Mouse (Mus musculus): ENCODE data around the gene Cdcp2. TPM values are rescaled to one million over a fixed set of nuclear protein-coding genes. Genes with fewer than 3 reads are reported as not detected.

Cdcp2 gene
- total and polyA plus RNA-seq, 3 experiments, result not detected

DNA sequence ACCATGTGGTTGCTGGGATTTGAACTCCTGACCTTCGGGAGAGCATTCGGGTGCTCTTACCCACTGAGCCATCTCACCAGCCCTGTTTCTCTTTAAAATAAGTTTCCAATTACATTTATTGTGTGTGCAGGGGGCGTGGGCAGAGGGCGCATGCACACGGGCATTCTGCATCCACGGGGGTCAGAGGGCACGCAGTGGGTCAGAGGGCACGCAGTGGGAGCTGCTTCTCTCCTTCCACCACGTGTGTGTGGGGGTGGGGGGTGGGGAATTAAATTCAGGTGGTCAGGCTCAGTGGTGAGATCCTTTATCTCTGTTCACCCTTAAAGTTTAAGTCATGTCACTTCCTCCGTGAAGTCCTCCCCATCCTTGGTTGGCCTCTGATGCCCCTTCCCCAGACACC lies 1.7 kb downstream of the Cdcp2 start:
- Histone ChIP-seq H3K4me1 (ENCODE audit: control insufficient read depth in 1 of 2, insufficient read depth in 2 of 2, low read length in 2 of 2) (peaks cover 12 to 17% of the 10 kb centered on the region in 2 experiments; a peak in 3 of 4 replicates), H3K79me2 (ENCODE audit: control insufficient read depth, insufficient read depth, low read length, poor library complexity) (no peaks in the 10 kb centered on the region), H3K9me3 (replicated peaks; ENCODE audit: insufficient read depth, low read length) (no peaks in the 10 kb centered on the region), H3K9ac (ENCODE audit: control insufficient read depth, low read depth, low read length, poor library complexity, severe bottlenecking) (no peak overlapping the region), H3K27me3 (ENCODE audit: control insufficient read depth in 1 of 2, insufficient read depth in 2 of 2, low read length in 2 of 2) (no peaks in the 10 kb centered on the region), H3K4me3 (ENCODE audit: control insufficient read depth in 1 of 2, insufficient read depth in 1 of 2, low read depth in 2 of 2, low read length in 2 of 2) (no peak overlapping the region), H3K36me3 (ENCODE audit: control insufficient read depth in 1 of 2, insufficient read depth in 2 of 2, low read length in 2 of 2) (peaks cover 0 to 2% of the 10 kb centered on the region in 2 experiments; a peak in 1 of 4 replicates), H3K27ac (ENCODE audit: control insufficient read depth, low read depth, low read length) (no peak overlapping the region)
- peak; percentile 74; the same call in 1 of the 2 replicates for TF ChIP-seq ZKSCAN1 (IDR thresholded peaks at IDR 0.05; ENCODE audit: low read depth, low read length)
- TF ChIP-seq SMC3 (IDR thresholded peaks at IDR 0.05; ENCODE audit: low read depth, low read length), result no peak
- no peak for DNase-seq (ENCODE audit: low read depth, low spot score)

DNA sequence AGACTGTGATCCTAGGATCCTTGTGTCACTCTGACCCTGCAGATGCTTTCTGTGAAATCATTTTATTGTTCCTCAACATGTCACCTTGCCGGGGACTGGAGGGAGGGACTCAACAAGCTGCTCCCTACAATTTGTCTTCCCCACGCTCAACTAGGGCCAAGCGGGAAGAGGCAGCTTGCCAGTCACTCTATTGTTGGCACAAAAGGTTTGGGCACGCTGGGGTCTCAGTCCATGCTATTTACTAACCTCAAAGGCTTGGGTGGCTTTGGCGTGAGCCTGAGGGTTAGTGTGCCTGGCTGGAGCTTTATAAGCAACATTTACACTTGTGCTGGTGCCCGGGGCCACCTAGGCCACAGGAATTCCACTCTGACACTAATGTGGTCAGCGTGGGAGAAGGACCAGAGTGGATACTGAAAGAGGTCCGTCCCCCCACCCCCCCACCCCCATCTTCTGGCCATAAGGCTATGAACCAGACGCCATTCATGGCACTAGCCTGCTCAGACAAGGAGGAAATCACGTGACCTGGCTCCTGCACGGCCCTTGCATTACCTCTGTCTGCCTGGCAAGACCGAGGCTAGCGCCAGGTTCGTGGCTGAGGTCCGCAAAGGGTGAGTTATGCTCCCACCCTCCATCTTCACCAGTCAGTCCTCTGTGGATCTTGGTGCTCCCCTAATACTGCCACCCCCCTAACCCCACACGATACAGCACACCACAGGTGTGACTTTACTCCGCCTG lies 2.3 kb downstream of the Cdcp2 start:
- no peak for TF ChIP-seq NRF1 (IDR thresholded peaks at IDR 0.05; ENCODE audit: insufficient read depth, low read depth, low read length, poor library complexity, severe bottlenecking)
- peak; percentile 45; the same call in 1 of the 2 replicates for TF ChIP-seq USF1 (IDR thresholded peaks at IDR 0.05; ENCODE audit: low read depth, low read length)
- Histone ChIP-seq H3K9me3 (replicated peaks; ENCODE audit: insufficient read depth, low read length) (no peaks in the 10 kb centered on the region), H3K36me3 (ENCODE audit: control insufficient read depth in 1 of 2, insufficient read depth in 2 of 2, low read length in 2 of 2) (peaks cover 0 to 2% of the 10 kb centered on the region in 2 experiments; a peak in 1 of 4 replicates), H3K9ac (ENCODE audit: control insufficient read depth, low read depth, low read length, poor library complexity, severe bottlenecking) (no peak overlapping the region), H3K4me3 (ENCODE audit: control insufficient read depth in 1 of 2, insufficient read depth in 1 of 2, low read depth in 2 of 2, low read length in 2 of 2) (no peak overlapping the region), H3K27me3 (ENCODE audit: control insufficient read depth in 1 of 2, insufficient read depth in 2 of 2, low read length in 2 of 2) (no peaks in the 10 kb centered on the region), H3K79me2 (ENCODE audit: control insufficient read depth, insufficient read depth, low read length, poor library complexity) (no peaks in the 10 kb centered on the region), H3K4me1 (ENCODE audit: control insufficient read depth in 1 of 2, insufficient read depth in 2 of 2, low read length in 2 of 2) (peaks cover 12 to 17% of the 10 kb centered on the region in 2 experiments; a peak in 3 of 4 replicates), H3K27ac (ENCODE audit: control insufficient read depth, low read depth, low read length) (no peak overlapping the region)
- no peak for DNase-seq (ENCODE audit: low read depth, low spot score)

DNA sequence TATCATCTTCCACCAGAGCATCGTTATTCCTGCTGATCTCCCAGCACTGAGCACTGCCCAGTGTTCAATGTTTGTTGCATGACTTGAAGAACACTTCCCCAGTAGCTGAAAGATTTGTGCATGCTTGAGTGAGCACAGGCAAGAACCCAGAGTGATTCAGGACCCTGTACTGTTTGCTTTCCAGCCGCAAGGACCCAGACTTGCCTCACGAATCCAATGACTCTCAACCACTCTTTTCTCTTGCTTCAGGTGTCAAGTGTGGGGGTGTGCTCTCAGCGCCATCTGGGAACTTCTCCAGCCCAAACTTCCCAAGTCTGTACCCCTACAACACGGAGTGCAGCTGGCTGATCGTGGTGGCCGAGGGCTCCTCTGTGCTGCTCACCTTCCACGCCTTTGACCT lies 5.5 kb downstream of the Cdcp2 start:
- TF ChIP-seq BHLHE40 (IDR thresholded peaks at IDR 0.05; ENCODE audit: borderline replicate concordance, low read depth, low read length), result no peak
- H3K27ac ChIP-seq (ENCODE audit: control insufficient read depth, low read depth, low read length), result no peak overlapping the region
- no peaks in the 10 kb centered on the region for H3K27me3 ChIP-seq (ENCODE audit: control insufficient read depth in 1 of 2, insufficient read depth in 2 of 2, low read length in 2 of 2)
- no peaks in the 10 kb centered on the region for H3K9me3 ChIP-seq (replicated peaks; ENCODE audit: insufficient read depth, low read length)
- no peak for DNase-seq (ENCODE audit: low read depth, low spot score)
- peaks cover 7% of the 10 kb centered on the region in 2 experiments; a peak in 3 of 4 replicates for H3K4me1 ChIP-seq (ENCODE audit: control insufficient read depth in 1 of 2, insufficient read depth in 2 of 2, low read length in 2 of 2)
- H3K4me3 ChIP-seq (ENCODE audit: control insufficient read depth in 1 of 2, insufficient read depth in 1 of 2, low read depth in 2 of 2, low read length in 2 of 2), result no peak overlapping the region
- peaks cover 0 to 2% of the 10 kb centered on the region in 2 experiments; a peak in 1 of 4 replicates for H3K36me3 ChIP-seq (ENCODE audit: control insufficient read depth in 1 of 2, insufficient read depth in 2 of 2, low read length in 2 of 2)
- H3K9ac ChIP-seq (ENCODE audit: control insufficient read depth, low read depth, low read length, poor library complexity, severe bottlenecking), result no peak overlapping the region
- no peaks in the 10 kb centered on the region for H3K79me2 ChIP-seq (ENCODE audit: control insufficient read depth, insufficient read depth, low read length, poor library complexity)

DNA sequence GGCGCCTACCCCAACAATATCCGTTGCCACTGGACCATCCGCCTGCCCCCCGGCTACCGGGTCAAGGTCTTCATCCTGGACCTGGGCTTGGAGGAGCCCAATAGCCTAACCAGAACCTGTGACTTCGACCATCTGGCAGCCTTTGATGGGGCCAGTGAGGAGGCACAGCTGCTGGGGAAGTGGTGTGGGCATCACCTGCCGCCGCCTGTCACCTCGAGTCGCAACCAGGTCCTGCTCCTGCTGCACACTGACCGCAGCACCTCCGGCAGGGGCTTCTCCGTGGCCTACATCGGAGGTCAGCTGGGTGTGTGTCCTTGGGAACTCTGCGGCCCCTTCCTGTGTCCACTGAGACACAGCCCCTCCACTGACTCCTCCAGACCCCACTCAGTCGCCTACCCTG lies 10.1 kb downstream of the Cdcp2 start:
- no peak overlapping the region for H3K9ac ChIP-seq (ENCODE audit: control insufficient read depth, low read depth, low read length, poor library complexity, severe bottlenecking)
- peaks cover 5 to 10% of the 10 kb centered on the region in 2 experiments for H3K4me1 ChIP-seq (ENCODE audit: control insufficient read depth in 1 of 2, insufficient read depth in 2 of 2, low read length in 2 of 2)
- no peak for DNase-seq (ENCODE audit: low read depth, low spot score)
- H3K79me2 ChIP-seq (ENCODE audit: control insufficient read depth, insufficient read depth, low read length, poor library complexity), result no peaks in the 10 kb centered on the region
- no peak overlapping the region for H3K27ac ChIP-seq (ENCODE audit: control insufficient read depth, low read depth, low read length)
- no peak overlapping the region for H3K4me3 ChIP-seq (ENCODE audit: control insufficient read depth in 1 of 2, insufficient read depth in 1 of 2, low read depth in 2 of 2, low read length in 2 of 2)
- no peaks in the 10 kb centered on the region for H3K27me3 ChIP-seq (ENCODE audit: control insufficient read depth in 1 of 2, insufficient read depth in 2 of 2, low read length in 2 of 2)
- H3K9me3 ChIP-seq (replicated peaks; ENCODE audit: insufficient read depth, low read length), result no peaks in the 10 kb centered on the region
- H3K36me3 ChIP-seq (ENCODE audit: control insufficient read depth in 1 of 2, insufficient read depth in 2 of 2, low read length in 2 of 2), result peaks cover 0 to 4% of the 10 kb centered on the region in 2 experiments; a peak in 1 of 4 replicates
- TF ChIP-seq ZNF384 (IDR thresholded peaks at IDR 0.05; ENCODE audit: low read depth, low read length) (no peak), MAX (IDR thresholded peaks at IDR 0.05; ENCODE audit: low read length) (no peak), GABPA (IDR thresholded peaks at IDR 0.05; ENCODE audit: low read depth, low read length) (no peak), HCFC1 (IDR thresholded peaks at IDR 0.05; ENCODE audit: low read depth, low read length) (no peak), KAT2A (conservative IDR thresholded peaks at IDR 0.05; ENCODE audit: low read depth, low read length) (no peak), USF2 (IDR thresholded peaks at IDR 0.05; ENCODE audit: borderline replicate concordance in 1 of 2, insufficient read depth in 1 of 2, low read depth in 1 of 2, low read length in 2 of 2) (no peak), UBTF (IDR thresholded peaks at IDR 0.05; ENCODE audit: borderline replicate concordance, insufficient read depth, low read depth, low read length) (no peak), GATA1 (IDR thresholded peaks at IDR 0.05; ENCODE audit: low read depth, low read length) (no peak), RAD21 (IDR thresholded peaks at IDR 0.05; ENCODE audit: low read depth, low read length) (no peak), MAZ (IDR thresholded peaks at IDR 0.05; ENCODE audit: low read depth, low read length) (no peak), NELFE (IDR thresholded peaks at IDR 0.05; ENCODE audit: low read depth, low read length) (no peak), ZC3H11A (IDR thresholded peaks at IDR 0.05; ENCODE audit: low read depth, low read length) (no peak), E2F4 (IDR thresholded peaks at IDR 0.05; ENCODE audit: borderline replicate concordance, low read depth, low read length) (no peak), MXI1 (IDR thresholded peaks at IDR 0.05; ENCODE audit: low read depth, low read length) (no peak)
